Mouse (Mus musculus): ENCODE results near the gene Mllt6. TPM values are rescaled to one million over a fixed set of nuclear protein-coding genes. Genes with fewer than 3 reads are reported as not detected.
"Not testable (repeated sequence)": the region's sequence is repeated elsewhere in the genome, so short reads cannot be mapped to it uniquely, and the experiment has no call there.

The Mllt6 gene
- polyA plus RNA-seq, 1 experiment from 2014 or later = 2.6 TPM

GRCm38 (mm10) chr11:97629576-97629975 lies 33.6 kb upstream of the Mllt6 start, which contains the start of gene Epop:
Gene Epop (minus strand): TSS chr11:97629702.
- Histone ChIP-seq H3K27me3 (ENCODE audit: low read depth, poor library complexity, severe bottlenecking) (peaks cover 80% of the 10 kb centered on the region), H3K27ac (replicated peaks) (peak within 1 kb of the TSS; percentile 93), H3K9me3 (replicated peaks) (no peaks in the 10 kb centered on the region), H3K36me3 (no peaks in the 10 kb centered on the region), H3K4me3 (peak within 1 kb of the TSS; percentile 83), H3K4me1 (peaks cover 63% of the 10 kb centered on the region)
- WGBS = under 1% methylated on average over 47 of the region's 47 CpGs
- DNase-seq (ENCODE audit: low spot score) = peak; percentile 95

- Histone ChIP-seq H3K4me1 (peaks cover 57% of the 10 kb centered on the region), H3K9me3 (replicated peaks) (no peaks in the 10 kb centered on the region), H3K4me3 (0 out of 2 replicates have a peak overlapping the region, but pooled peaks have one; percentile 1), H3K36me3 (no peaks in the 10 kb centered on the region), H3K27ac (replicated peaks) (no peak overlapping the region), H3K27me3 (ENCODE audit: low read depth, poor library complexity, severe bottlenecking) (peaks cover 65% of the 10 kb centered on the region)
- WGBS = 45% methylated on average over 2 of the region's 2 CpGs
- DNase-seq (ENCODE audit: low spot score) = no peak
Measured at GRCm38 (mm10) chr11:97631046-97631445, 32.2 kb upstream of the Mllt6 start.

- WGBS = 16% methylated on average over 5 of the region's 5 CpGs
- H3K4me3 ChIP-seq = 0 out of 2 replicates have a peak overlapping the region, but pooled peaks have one; percentile 1
Measured at GRCm38 (mm10) chr11:97631500-97631899, 31.7 kb upstream of the Mllt6 start.

GRCm38 (mm10) chr11:97631938-97632337 lies 31.3 kb upstream of the Mllt6 start:
- Histone ChIP-seq H3K4me1 (peaks cover 48% of the 10 kb centered on the region), H3K9me3 (replicated peaks) (no peaks in the 10 kb centered on the region), H3K27me3 (ENCODE audit: low read depth, poor library complexity, severe bottlenecking) (peaks cover 56% of the 10 kb centered on the region), H3K36me3 (no peaks in the 10 kb centered on the region), H3K27ac (replicated peaks) (no peak overlapping the region), H3K4me3 (no peak overlapping the region)
- 5% methylated on average over 12 of the region's 12 CpGs for WGBS
- peak; percentile 85 for DNase-seq (ENCODE audit: low spot score)

More at GRCm38 (mm10) chr11:97631500-97631899, 31.7 kb upstream of the Mllt6 start:
- Histone ChIP-seq H3K4me1 (peaks cover 52% of the 10 kb centered on the region), H3K27ac (replicated peaks) (no peak overlapping the region), H3K27me3 (ENCODE audit: low read depth, poor library complexity, severe bottlenecking) (peaks cover 61% of the 10 kb centered on the region), H3K9me3 (replicated peaks) (no peaks in the 10 kb centered on the region), H3K36me3 (no peaks in the 10 kb centered on the region)
- no peak for DNase-seq (ENCODE audit: low spot score)

- 86% methylated on average over 4 of the region's 4 CpGs for WGBS
- H3K36me3 ChIP-seq; H3K27ac ChIP-seq (replicated peaks); H3K4me3 ChIP-seq; H3K9me3 ChIP-seq (replicated peaks); DNase-seq (ENCODE audit: low spot score): not testable (repeated sequence)
- Histone ChIP-seq H3K4me1 (peaks cover 43% of the 10 kb centered on the region), H3K27me3 (ENCODE audit: low read depth, poor library complexity, severe bottlenecking) (peaks cover 51% of the 10 kb centered on the region)
Measured at GRCm38 (mm10) chr11:97632440-97632839, 30.8 kb upstream of the Mllt6 start.

GRCm38 (mm10) chr11:97635468-97636019 lies 27.7 kb upstream of the Mllt6 start:
- H3K36me3 ChIP-seq = no peaks in the 10 kb centered on the region
- WGBS = 79% methylated on average over 11 of the region's 11 CpGs
- H3K9me3 ChIP-seq (replicated peaks) = no peaks in the 10 kb centered on the region
- peaks cover 13% of the 10 kb centered on the region for H3K4me1 ChIP-seq
- no peak for DNase-seq (ENCODE audit: low spot score)
- peaks cover 23% of the 10 kb centered on the region for H3K27me3 ChIP-seq (ENCODE audit: low read depth, poor library complexity, severe bottlenecking)
- no peak overlapping the region for H3K4me3 ChIP-seq
- no peak overlapping the region for H3K27ac ChIP-seq (replicated peaks)

GRCm38 (mm10) chr11:97641668-97642067 lies 21.5 kb upstream of the Mllt6 start:
- no peaks in the 10 kb centered on the region for H3K9me3 ChIP-seq (replicated peaks)
- no peaks in the 10 kb centered on the region for H3K27me3 ChIP-seq (ENCODE audit: low read depth, poor library complexity, severe bottlenecking)
- no peaks in the 10 kb centered on the region for H3K4me1 ChIP-seq
- no peak overlapping the region for H3K27ac ChIP-seq (replicated peaks)
- H3K4me3 ChIP-seq = no peak overlapping the region
- H3K36me3 ChIP-seq = no peaks in the 10 kb centered on the region
- 67% methylated on average over 8 of the region's 8 CpGs for WGBS
- no peak for DNase-seq (ENCODE audit: low spot score)

GRCm38 (mm10) chr11:97642746-97643145 lies 20.5 kb upstream of the Mllt6 start:
- no peaks in the 10 kb centered on the region for H3K4me1 ChIP-seq
- no peak for DNase-seq (ENCODE audit: low spot score)
- H3K9me3 ChIP-seq (replicated peaks) = no peaks in the 10 kb centered on the region
- H3K36me3 ChIP-seq = no peaks in the 10 kb centered on the region
- H3K27ac ChIP-seq (replicated peaks) = no peak overlapping the region
- H3K27me3 ChIP-seq (ENCODE audit: low read depth, poor library complexity, severe bottlenecking) = no peaks in the 10 kb centered on the region
- H3K4me3 ChIP-seq = no peak overlapping the region
- WGBS = 49% methylated on average over 2 of the region's 2 CpGs

- H3K4me3 ChIP-seq = no peak overlapping the region
- H3K4me1 ChIP-seq = no peaks in the 10 kb centered on the region
- H3K27ac ChIP-seq (replicated peaks) = no peak overlapping the region
- H3K9me3 ChIP-seq (replicated peaks) = no peaks in the 10 kb centered on the region
- 79% methylated on average over 8 of the region's 8 CpGs for WGBS
- DNase-seq (ENCODE audit: low spot score) = no peak
- no peaks in the 10 kb centered on the region for H3K36me3 ChIP-seq
- no peaks in the 10 kb centered on the region for H3K27me3 ChIP-seq (ENCODE audit: low read depth, poor library complexity, severe bottlenecking)
Measured at GRCm38 (mm10) chr11:97643380-97644055, 19.7 kb upstream of the Mllt6 start.

- WGBS = 5% methylated on average over 6 of the region's 6 CpGs
- DNase-seq (ENCODE audit: low spot score) = peak; percentile 75
- Histone ChIP-seq H3K9me3 (replicated peaks) (no peaks in the 10 kb centered on the region), H3K27ac (replicated peaks) (no peak overlapping the region), H3K27me3 (ENCODE audit: low read depth, poor library complexity, severe bottlenecking) (no peaks in the 10 kb centered on the region), H3K4me3 (no peak overlapping the region; the same call in 1 of the 2 replicates), H3K4me1 (no peaks in the 10 kb centered on the region), H3K36me3 (no peaks in the 10 kb centered on the region)
Measured at GRCm38 (mm10) chr11:97644834-97645233, 18.4 kb upstream of the Mllt6 start.

- H3K4me3 ChIP-seq; DNase-seq (ENCODE audit: low spot score); H3K36me3 ChIP-seq; H3K27ac ChIP-seq (replicated peaks); H3K4me1 ChIP-seq; H3K27me3 ChIP-seq (ENCODE audit: low read depth, poor library complexity, severe bottlenecking); H3K9me3 ChIP-seq (replicated peaks): not testable (repeated sequence)
- whole genome bisulfite sequencing = 81% methylated on average over 3 of the region's 4 CpGs
Measured at GRCm38 (mm10) chr11:97648541-97648940, 14.7 kb upstream of the Mllt6 start.

GRCm38 (mm10) chr11:97650341-97650740 lies 12.9 kb upstream of the Mllt6 start:
- H3K27me3 ChIP-seq (ENCODE audit: low read depth, poor library complexity, severe bottlenecking) = no peaks in the 10 kb centered on the region
- peaks cover 5% of the 10 kb centered on the region; the same call in 1 of the 2 replicates for H3K4me1 ChIP-seq
- H3K27ac ChIP-seq (replicated peaks) = no peak overlapping the region
- no peaks in the 10 kb centered on the region; the same call in 1 of the 2 replicates for H3K9me3 ChIP-seq (replicated peaks)
- no peak overlapping the region for H3K4me3 ChIP-seq
- no peak for DNase-seq (ENCODE audit: low spot score)
- WGBS = 67% methylated on average over 5 of the region's 5 CpGs
- H3K36me3 ChIP-seq = no peaks in the 10 kb centered on the region

GRCm38 (mm10) chr11:97653376-97653775 lies 9.8 kb upstream of the Mllt6 start:
- H3K4me1 ChIP-seq; DNase-seq (ENCODE audit: low spot score); H3K27ac ChIP-seq (replicated peaks); H3K27me3 ChIP-seq (ENCODE audit: low read depth, poor library complexity, severe bottlenecking); H3K36me3 ChIP-seq; H3K4me3 ChIP-seq; H3K9me3 ChIP-seq (replicated peaks): not testable (repeated sequence)
- WGBS = 93% methylated on average over 11 of the region's 11 CpGs

Data from midbrain, embryonic 10.5 days (tissue).